Mouse (Mus musculus) urinary bladder, adult 2 months (tissue): Measurements from ENCODE around the gene Catsperb. TPM values are rescaled to one million over a fixed set of nuclear protein-coding genes. Genes with fewer than 3 reads are reported as not detected.
"Not testable (repeated sequence)": the region's sequence is repeated elsewhere in the genome, so short reads cannot be mapped to it uniquely, and the experiment has no call there.

Source experiments
- DNase-seq: peaks from one replicate; pipeline ENCODE4 v3.0.0; 2022; ENCODE audit warnings: low spot score
- polyA plus RNA-seq: library from polyadenylated mRNA; depleted of rRNA; stranded (reverse); fragments of >200 nt; gene quantifications from 2 replicates; pipeline ENCODE4 v1.2.3, GENCODE M21; 2012; rRNA removed

Gene Catsperb
- polyA plus RNA-seq: not detected in 2 replicates

- not testable (repeated sequence) for DNase-seq
Measured at GRCm38 (mm10) chr12:101404353-101404752, at the start of gene Catsperb. Catsperb (plus strand) TSS chr12:101404653.

GRCm38 (mm10) chr12:101361468-101361867 is 43.0 kb upstream of the Catsperb start:
- not testable (repeated sequence) for DNase-seq

GRCm38 (mm10) chr12:101381460-101381859 is 23.0 kb upstream of the Catsperb start:
- DNase-seq: not testable (repeated sequence)

- no peak for DNase-seq
Measured at GRCm38 (mm10) chr12:101426131-101426530, 21.7 kb downstream of the Catsperb start.

GRCm38 (mm10) chr12:101462051-101462450 is 57.6 kb downstream of the Catsperb start:
- DNase-seq: no peak

- no peak for DNase-seq
Measured at GRCm38 (mm10) chr12:101483571-101483970, 79.1 kb downstream of the Catsperb start.

GRCm38 (mm10) chr12:101511326-101511725 is 106.9 kb downstream of the Catsperb start:
- not testable (repeated sequence) for DNase-seq

GRCm38 (mm10) chr12:101606622-101607021 is 202.2 kb downstream of the Catsperb start:
- DNase-seq: not testable (repeated sequence)

- DNase-seq: no peak
Measured at GRCm38 (mm10) chr12:101633137-101633536, 228.7 kb downstream of the Catsperb start.

GRCm38 (mm10) chr12:101667502-101667901 is 263.0 kb downstream of the Catsperb start:
- DNase-seq: no peak
